Mouse (Mus musculus): ENCODE results near the gene 4930579F01Rik. TPM values are rescaled to one million over a fixed set of nuclear protein-coding genes. Genes with fewer than 3 reads are reported as not detected.

4930579F01Rik gene
- polyA plus RNA-seq, 1 experiment from 2014 or later = 0.36 TPM

DNA sequence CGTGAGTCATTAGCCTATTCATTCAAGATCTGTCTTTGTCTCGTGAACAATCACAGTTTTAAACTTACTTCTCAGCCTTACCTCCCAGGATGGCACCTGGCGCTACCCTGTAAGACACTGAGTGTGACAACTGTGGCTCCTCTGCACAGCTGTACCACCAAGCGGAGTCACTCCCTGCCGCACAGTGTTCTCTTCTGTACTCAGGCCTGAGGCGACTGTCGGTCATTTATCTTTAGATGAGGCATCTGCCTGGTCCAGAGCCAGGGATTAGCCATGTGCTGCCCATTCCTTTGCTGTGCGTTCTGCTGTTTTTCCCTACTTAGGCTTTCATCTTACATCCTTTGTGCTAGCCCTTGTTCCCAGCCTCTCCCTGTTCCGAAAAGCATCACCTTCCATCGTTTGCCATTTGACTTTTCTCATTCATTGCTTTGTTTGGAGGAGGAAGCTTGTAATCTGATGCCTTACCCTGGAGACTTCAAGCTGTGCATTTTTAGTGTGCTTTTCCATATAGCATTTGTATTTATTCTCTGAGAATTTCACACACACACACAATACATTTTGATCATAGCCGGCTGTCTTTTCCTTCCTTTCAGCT lies 21.9 kb upstream of the 4930579F01Rik start:
- no peaks in the 10 kb centered on the region for H3K9me3 ChIP-seq (replicated peaks)
- no peaks in the 10 kb centered on the region for H3K27me3 ChIP-seq
- 42% methylated on average over 11 of the region's 11 CpGs for WGBS
- H3K27ac ChIP-seq (replicated peaks) = peak overlapping the region; percentile 36; the same call in 1 of the 2 replicates
- ATAC-seq (ENCODE audit: insufficient number of reproducible peaks, low FRiP score, low TSS enrichment, low read depth) = no peak
- H3K9ac ChIP-seq = no peak overlapping the region
- no peak overlapping the region for H3K4me3 ChIP-seq (replicated peaks)
- no peaks in the 10 kb centered on the region for H3K36me3 ChIP-seq
- no peak overlapping the region for H3K4me2 ChIP-seq (replicated peaks)
- peaks cover 18% of the 10 kb centered on the region; the same call in 1 of the 2 replicates for H3K4me1 ChIP-seq

DNA sequence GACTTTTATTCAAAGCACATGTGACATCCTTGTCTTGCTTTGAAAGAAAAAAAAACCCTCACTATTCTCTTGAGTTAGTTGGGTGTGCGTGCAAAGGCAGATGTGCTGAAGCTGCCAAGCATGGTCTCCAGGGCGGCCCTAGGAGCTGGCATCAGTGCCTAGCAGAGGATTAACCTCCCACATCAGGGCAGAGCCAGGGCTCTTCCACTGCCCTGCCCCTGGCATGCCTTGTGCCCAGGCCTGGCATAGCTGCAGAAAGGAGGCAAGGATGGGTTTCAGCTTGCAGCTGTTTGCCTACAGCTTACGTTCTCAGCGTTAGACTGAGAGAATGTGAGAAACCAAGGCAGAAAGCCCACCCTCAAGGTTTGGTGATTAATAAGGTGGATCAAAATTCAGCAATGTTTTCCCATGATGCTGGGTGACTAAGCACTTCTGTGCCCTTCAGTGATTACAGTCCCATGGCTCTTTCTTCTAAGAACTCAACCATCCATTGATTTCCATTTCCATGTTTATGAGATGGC lies 18.9 kb upstream of the 4930579F01Rik start:
- no peak overlapping the region for H3K4me3 ChIP-seq (replicated peaks)
- no peaks in the 10 kb centered on the region for H3K9me3 ChIP-seq (replicated peaks)
- ATAC-seq (ENCODE audit: insufficient number of reproducible peaks, low FRiP score, low TSS enrichment, low read depth) = no peak
- no peak overlapping the region for H3K4me2 ChIP-seq (replicated peaks)
- no peak overlapping the region for H3K27ac ChIP-seq (replicated peaks)
- 67% methylated on average over 4 of the region's 4 CpGs for WGBS
- no peaks in the 10 kb centered on the region for H3K27me3 ChIP-seq
- peaks cover 10% of the 10 kb centered on the region; the same call in 1 of the 2 replicates for H3K4me1 ChIP-seq
- no peaks in the 10 kb centered on the region for H3K36me3 ChIP-seq
- no peak overlapping the region for H3K9ac ChIP-seq

DNA sequence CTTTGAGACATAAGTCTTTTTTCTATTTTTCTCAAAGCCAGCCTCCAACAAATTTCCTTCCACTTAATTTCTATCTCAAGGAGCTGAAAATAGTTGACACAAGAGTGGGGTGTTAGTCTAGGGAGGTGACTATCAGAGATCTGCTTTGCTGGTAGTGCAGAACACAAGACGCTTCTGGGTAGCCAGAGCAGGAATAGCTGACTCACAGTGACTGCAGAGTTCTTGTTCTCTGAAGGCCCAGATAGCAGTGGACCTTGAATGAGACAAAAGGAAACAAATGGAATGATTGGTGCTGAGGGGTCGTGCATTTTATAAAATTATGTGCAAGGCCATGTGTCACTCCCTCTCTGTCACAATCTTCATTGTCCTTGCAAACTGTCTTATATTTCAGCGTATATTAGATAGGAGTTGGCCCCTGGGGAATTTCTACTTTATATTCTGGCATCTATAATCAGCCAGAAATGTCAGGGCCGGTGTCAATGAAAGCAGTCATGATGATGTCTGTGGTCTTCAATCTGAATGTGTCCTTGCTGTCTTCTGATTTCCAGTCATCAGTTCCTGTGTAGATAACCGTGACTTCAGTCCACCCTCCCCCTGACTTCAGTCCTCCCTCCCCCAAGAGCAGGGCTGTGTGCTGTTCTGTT lies 16.9 kb upstream of the 4930579F01Rik start:
- ATAC-seq (ENCODE audit: insufficient number of reproducible peaks, low FRiP score, low TSS enrichment, low read depth) = no peak
- H3K4me1 ChIP-seq = 0 out of 2 replicates have a peak, but pooled peaks cover 2% of the 10 kb centered on the region
- H3K9ac ChIP-seq = no peak overlapping the region
- H3K27ac ChIP-seq (replicated peaks) = no peak overlapping the region
- H3K4me3 ChIP-seq (replicated peaks) = no peak overlapping the region
- H3K4me2 ChIP-seq (replicated peaks) = no peak overlapping the region
- H3K9me3 ChIP-seq (replicated peaks) = no peaks in the 10 kb centered on the region
- no peaks in the 10 kb centered on the region for H3K36me3 ChIP-seq
- WGBS = 81% methylated on average over 5 of the region's 5 CpGs
- no peaks in the 10 kb centered on the region for H3K27me3 ChIP-seq

DNA sequence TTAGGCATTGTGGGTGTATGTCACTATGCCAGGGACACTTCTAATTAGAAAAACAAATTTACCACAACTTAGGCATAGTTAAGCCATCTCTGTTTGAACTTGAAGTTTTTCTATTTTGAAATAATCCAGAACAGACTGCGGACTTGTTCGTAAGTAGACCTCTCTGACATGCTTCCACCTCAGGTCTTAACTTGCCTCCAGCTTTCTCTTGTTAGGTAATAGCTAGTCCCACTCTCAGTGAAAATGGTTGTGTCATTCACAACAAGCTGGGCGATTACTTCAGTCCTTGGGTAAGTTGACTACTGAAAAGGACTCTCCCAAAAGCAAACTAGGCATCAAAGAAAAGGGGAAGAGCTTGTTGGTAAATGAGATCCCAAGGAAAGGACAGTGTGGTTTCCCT lies 15.2 kb upstream of the 4930579F01Rik start:
- H3K9ac ChIP-seq = no peak overlapping the region
- no peak for ATAC-seq (ENCODE audit: insufficient number of reproducible peaks, low FRiP score, low TSS enrichment, low read depth)
- WGBS = 57% methylated on average over 3 of the region's 3 CpGs
- H3K27ac ChIP-seq (replicated peaks) = no peak overlapping the region
- H3K4me3 ChIP-seq (replicated peaks) = no peak overlapping the region
- H3K36me3 ChIP-seq = no peaks in the 10 kb centered on the region
- no peak overlapping the region for H3K4me2 ChIP-seq (replicated peaks)
- no peaks in the 10 kb centered on the region for H3K9me3 ChIP-seq (replicated peaks)
- H3K27me3 ChIP-seq = no peaks in the 10 kb centered on the region
- H3K4me1 ChIP-seq = no peaks in the 10 kb centered on the region

DNA sequence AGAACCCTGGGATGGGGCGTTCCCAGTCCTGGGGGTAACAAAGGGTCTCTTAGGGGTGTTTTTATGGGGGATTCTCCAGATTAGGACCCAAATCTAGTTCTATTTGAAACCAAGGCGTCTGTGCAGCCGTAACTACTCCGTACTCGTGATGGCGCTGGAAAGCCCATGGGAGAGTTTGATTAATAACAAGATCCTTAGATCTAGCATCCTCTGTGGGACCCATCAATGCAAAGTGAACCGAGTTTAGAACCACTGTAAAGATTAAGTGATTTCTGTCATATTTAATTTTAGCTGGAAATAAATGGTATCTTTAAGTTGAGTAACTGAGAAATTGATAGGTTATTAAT lies 5.1 kb upstream of the 4930579F01Rik start:
- H3K27ac ChIP-seq (replicated peaks) = no peak overlapping the region
- peaks cover 12% of the 10 kb centered on the region for H3K4me1 ChIP-seq
- no peaks in the 10 kb centered on the region for H3K36me3 ChIP-seq
- H3K4me2 ChIP-seq (replicated peaks) = no peak overlapping the region
- H3K27me3 ChIP-seq = no peaks in the 10 kb centered on the region
- ATAC-seq (ENCODE audit: insufficient number of reproducible peaks, low FRiP score, low TSS enrichment, low read depth) = no peak
- no peaks in the 10 kb centered on the region for H3K9me3 ChIP-seq (replicated peaks)
- H3K9ac ChIP-seq = no peak overlapping the region
- WGBS = 77% methylated on average over 7 of the region's 7 CpGs
- H3K4me3 ChIP-seq (replicated peaks) = no peak overlapping the region

DNA sequence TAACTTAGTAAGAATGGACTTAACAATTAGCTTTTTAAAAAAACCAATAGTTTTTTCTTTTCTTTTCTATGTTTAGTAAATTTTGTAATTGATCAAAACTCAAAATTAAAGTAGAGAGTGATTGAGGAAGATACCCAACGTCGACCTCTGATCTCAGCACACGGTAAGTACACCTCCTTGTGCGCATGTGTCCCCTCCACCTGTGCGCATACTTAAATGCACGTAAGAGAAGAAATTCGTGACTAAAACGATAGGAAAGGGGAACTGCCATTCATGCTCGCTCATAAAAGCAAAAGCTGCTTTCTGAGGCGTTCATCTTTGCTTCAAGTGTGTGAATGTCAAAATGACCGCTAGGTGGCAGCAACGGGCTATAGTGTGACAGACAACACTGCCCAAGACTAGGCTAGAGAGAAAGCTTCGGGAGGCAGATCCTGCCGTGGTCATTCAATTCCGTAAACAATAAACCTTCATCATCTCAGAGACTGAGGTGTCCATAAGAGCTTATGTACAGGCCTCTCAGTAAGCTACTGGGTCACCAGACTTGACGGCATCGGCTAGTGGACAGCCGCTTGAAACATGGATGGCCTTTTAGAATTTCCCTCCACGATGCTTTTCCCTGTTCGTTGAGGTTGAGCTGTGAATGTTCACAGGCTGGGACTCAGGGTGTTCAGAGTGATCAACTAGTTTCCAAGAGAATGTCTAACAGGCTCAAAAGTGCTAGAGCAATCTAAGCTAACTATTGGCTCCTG lies 4.5 kb upstream of the 4930579F01Rik start:
- Histone ChIP-seq H3K4me3 (replicated peaks) (peak overlapping the region; percentile 25), H3K9me3 (replicated peaks) (no peaks in the 10 kb centered on the region), H3K9ac (no peak overlapping the region), H3K27me3 (no peaks in the 10 kb centered on the region), H3K4me2 (replicated peaks) (peak overlapping the region; percentile 37), H3K36me3 (no peaks in the 10 kb centered on the region), H3K27ac (replicated peaks) (no peak overlapping the region), H3K4me1 (peaks cover 12% of the 10 kb centered on the region)
- 26% methylated on average over 20 of the region's 20 CpGs for WGBS
- ATAC-seq (ENCODE audit: insufficient number of reproducible peaks, low FRiP score, low TSS enrichment, low read depth) = peak; percentile 79

DNA sequence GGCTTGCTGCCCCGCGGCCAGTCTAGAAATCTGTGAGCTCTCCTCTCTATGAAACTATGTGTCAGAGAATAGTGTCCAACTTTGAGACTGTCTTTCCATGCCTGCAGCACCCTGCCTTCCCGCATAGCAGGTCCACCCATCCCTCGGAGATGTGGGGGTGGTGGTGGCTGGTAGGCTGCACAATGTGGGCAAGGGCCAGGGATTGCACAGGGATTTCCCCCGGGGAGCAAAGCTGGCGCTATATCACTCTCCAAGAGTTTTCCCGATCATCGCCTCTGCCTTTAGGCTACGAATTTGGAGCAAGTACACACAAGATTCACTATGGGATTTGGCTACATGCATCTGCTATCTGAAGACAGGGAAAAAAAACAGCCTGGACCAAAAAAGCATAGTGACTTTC lies 3.9 kb upstream of the 4930579F01Rik start:
- WGBS = 48% methylated on average over 9 of the region's 9 CpGs
- Histone ChIP-seq H3K4me1 (peaks cover 12% of the 10 kb centered on the region), H3K36me3 (no peaks in the 10 kb centered on the region), H3K4me3 (replicated peaks) (no peak overlapping the region), H3K9ac (no peak overlapping the region), H3K27ac (replicated peaks) (no peak overlapping the region), H3K27me3 (no peaks in the 10 kb centered on the region), H3K4me2 (replicated peaks) (peak overlapping the region; percentile 37; the same call in 1 of the 2 replicates), H3K9me3 (replicated peaks) (no peaks in the 10 kb centered on the region)
- ATAC-seq (ENCODE audit: insufficient number of reproducible peaks, low FRiP score, low TSS enrichment, low read depth) = no peak

DNA sequence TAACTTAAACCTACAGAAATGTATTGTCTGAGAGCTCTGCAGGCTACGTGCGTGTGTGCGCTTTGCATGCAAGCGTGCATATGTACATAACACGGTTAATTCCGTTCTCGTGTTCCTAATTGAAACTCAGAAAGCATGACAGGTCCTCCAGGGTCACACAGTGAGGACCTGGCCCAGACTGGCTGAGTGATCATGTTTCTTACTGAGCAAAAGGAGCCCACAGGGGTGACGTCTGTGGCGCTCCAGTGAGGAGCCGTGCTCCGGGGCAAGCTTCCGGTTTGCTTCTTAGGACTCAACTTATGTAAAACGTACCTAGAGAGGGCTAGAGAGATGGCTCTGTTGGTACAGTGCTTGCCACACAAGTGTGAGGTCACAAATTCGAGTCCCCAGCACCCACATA lies 3.5 kb upstream of the 4930579F01Rik start:
- Histone ChIP-seq H3K4me3 (replicated peaks) (no peak overlapping the region), H3K4me2 (replicated peaks) (no peak overlapping the region; the same call in none of the 2 replicates), H3K9ac (no peak overlapping the region), H3K36me3 (no peaks in the 10 kb centered on the region), H3K27ac (replicated peaks) (no peak overlapping the region), H3K4me1 (peaks cover 12% of the 10 kb centered on the region), H3K27me3 (no peaks in the 10 kb centered on the region), H3K9me3 (replicated peaks) (no peaks in the 10 kb centered on the region)
- ATAC-seq (ENCODE audit: insufficient number of reproducible peaks, low FRiP score, low TSS enrichment, low read depth) = no peak; the same call in 1 of the 2 replicates
- WGBS = 67% methylated on average over 14 of the region's 14 CpGs

DNA sequence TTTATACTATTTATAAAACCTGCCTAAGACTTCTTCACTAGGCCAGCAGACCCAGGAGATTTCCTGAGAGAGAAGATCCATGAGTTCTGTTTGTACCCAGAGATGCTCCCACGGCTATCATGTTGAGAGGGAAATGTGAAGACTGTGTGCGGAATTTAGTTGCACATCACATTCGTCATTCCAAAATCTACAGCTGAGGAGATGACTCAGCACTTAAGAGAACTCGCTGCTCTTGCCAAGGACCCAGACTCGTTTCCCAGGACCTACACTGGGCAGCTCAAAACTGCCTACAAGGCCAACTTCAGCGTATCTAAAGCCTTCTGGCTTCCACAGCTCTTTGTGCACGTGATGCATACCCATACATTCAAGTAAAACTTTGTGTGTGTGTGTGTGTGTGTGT lies 1.4 kb downstream of the 4930579F01Rik start:
- no peaks in the 10 kb centered on the region for H3K36me3 ChIP-seq
- no peak for ATAC-seq (ENCODE audit: insufficient number of reproducible peaks, low FRiP score, low TSS enrichment, low read depth)
- H3K4me1 ChIP-seq = peaks cover 3% of the 10 kb centered on the region
- H3K27me3 ChIP-seq = no peaks in the 10 kb centered on the region
- no peaks in the 10 kb centered on the region for H3K9me3 ChIP-seq (replicated peaks)
- no peak overlapping the region for H3K4me2 ChIP-seq (replicated peaks)
- no peak overlapping the region for H3K27ac ChIP-seq (replicated peaks)
- WGBS = 78% methylated on average over 7 of the region's 7 CpGs
- H3K9ac ChIP-seq = no peak overlapping the region
- no peak overlapping the region for H3K4me3 ChIP-seq (replicated peaks)

DNA sequence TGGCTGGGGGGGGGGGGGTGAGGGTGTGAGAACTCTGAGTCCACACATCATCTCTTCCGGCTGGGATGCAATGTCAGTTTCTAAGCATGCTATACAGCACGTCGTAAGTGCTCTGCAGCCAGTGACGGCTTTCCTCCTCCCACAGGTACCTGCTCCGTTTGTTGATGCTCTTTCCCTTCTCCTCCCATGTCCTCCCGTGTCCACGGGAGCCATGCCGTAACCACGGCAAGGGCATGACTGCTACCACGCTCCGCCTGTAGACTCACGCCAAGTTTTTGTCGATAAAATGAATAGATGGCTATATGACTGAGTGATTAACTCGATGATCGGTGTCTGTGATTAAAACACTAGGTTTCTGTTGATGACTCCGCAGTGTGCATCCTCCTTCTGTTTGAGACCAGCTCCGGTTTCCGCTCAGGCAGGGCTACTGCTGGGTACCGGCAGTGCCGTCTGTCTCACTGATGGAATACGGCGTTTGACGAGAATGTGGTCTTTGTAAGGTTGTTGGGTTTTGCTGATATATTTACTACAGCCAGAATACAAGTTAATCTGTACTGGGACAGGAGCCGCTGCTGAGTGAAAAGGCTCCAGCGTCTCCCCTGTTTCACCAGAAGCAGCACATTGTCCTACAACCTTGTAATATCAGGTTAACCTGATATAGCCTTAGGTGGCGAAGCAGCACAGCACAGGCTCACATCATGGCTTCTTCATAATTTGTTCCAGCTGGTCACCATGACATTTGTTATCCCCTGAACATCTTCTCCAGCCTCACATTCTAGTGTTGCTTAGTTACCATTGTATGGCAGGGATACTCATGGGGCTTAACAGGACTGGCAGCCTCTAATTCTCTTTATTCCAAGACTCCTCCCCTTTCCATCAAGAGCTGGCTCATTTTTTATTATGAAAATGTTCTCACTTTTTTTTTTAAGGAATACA lies 7.4 kb downstream of the 4930579F01Rik start:
- no peak for ATAC-seq (ENCODE audit: insufficient number of reproducible peaks, low FRiP score, low TSS enrichment, low read depth)
- Histone ChIP-seq H3K4me3 (replicated peaks) (no peak overlapping the region), H3K27ac (replicated peaks) (no peak overlapping the region), H3K36me3 (no peaks in the 10 kb centered on the region), H3K4me1 (no peaks in the 10 kb centered on the region), H3K9ac (no peak overlapping the region), H3K4me2 (replicated peaks) (no peak overlapping the region), H3K27me3 (no peaks in the 10 kb centered on the region), H3K9me3 (replicated peaks) (no peaks in the 10 kb centered on the region)
- 84% methylated on average over 26 of the region's 26 CpGs for WGBS

DNA sequence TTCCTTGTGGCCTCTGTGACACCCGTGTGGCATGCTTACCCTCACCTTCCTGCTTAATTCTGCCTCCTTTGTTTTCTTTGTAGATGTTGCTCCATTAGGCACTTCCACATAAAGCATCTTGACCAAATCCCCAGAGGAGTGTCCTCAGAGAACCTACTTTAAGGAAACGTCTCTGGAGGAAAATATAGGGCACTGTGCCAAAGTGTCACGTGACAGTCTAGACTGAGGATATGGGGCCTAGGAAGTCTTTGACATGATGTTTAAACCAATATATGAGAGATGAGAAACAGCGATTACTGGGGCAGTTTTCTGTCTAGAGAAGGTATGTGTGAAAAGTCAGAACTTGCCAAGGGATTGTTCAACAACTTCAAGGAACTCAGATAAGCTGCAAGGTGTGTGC lies 8.3 kb downstream of the 4930579F01Rik start:
- H3K27me3 ChIP-seq = no peaks in the 10 kb centered on the region
- H3K36me3 ChIP-seq = no peaks in the 10 kb centered on the region
- H3K4me1 ChIP-seq = no peaks in the 10 kb centered on the region
- H3K9me3 ChIP-seq (replicated peaks) = no peaks in the 10 kb centered on the region
- no peak overlapping the region for H3K27ac ChIP-seq (replicated peaks)
- H3K9ac ChIP-seq = no peak overlapping the region
- no peak overlapping the region for H3K4me3 ChIP-seq (replicated peaks)
- no peak overlapping the region for H3K4me2 ChIP-seq (replicated peaks)
- ATAC-seq (ENCODE audit: insufficient number of reproducible peaks, low FRiP score, low TSS enrichment, low read depth) = no peak
- 48% methylated on average over 4 of the region's 4 CpGs for WGBS
